Mouse (Mus musculus): ENCODE results near the gene Tha1. TPM values are rescaled to one million over a fixed set of nuclear protein-coding genes. Genes with fewer than 3 reads are reported as not detected.

The Tha1 gene
- polyA plus RNA-seq, 1 experiment = 1.4 TPM

GRCm38 (mm10) chr11:117892199-117892598 is 18.9 kb upstream of the Tha1 start:
- Histone ChIP-seq H3K36me3 (ENCODE audit: control insufficient read depth, insufficient read depth) (no peaks in the 10 kb centered on the region), H3K4me3 (ENCODE audit: insufficient read depth, poor library complexity, severe bottlenecking) (no peak overlapping the region), H3K79me3 (ENCODE audit: low read depth) (no peaks in the 10 kb centered on the region), H3K27me3 (ENCODE audit: control insufficient read depth, insufficient read depth, insufficient read length) (no peaks in the 10 kb centered on the region), H3K79me2 (ENCODE audit: control insufficient read depth, insufficient read depth) (no peaks in the 10 kb centered on the region), H3ac (ENCODE audit: control insufficient read depth, insufficient read length, low read depth) (no peak overlapping the region)
- TF ChIP-seq MYOD1 (IDR thresholded peaks at IDR 0.05; ENCODE audit: control insufficient read depth, insufficient read length, low read depth) (no peak), CEBPB (IDR thresholded peaks at IDR 0.05; ENCODE audit: low read depth) (no peak), MYOG (IDR thresholded peaks at IDR 0.05; ENCODE audit: control insufficient read depth, extremely low read depth, insufficient read length) (no peak), MAX (IDR thresholded peaks at IDR 0.05) (no peak), CTCF (IDR thresholded peaks at IDR 0.05; ENCODE audit: control insufficient read depth, insufficient read depth, insufficient read length) (no peak), FOSL1 (IDR thresholded peaks at IDR 0.05; ENCODE audit: insufficient read depth, low read length, poor library complexity, severe bottlenecking) (no peak), USF1 (IDR thresholded peaks at IDR 0.05; ENCODE audit: low read depth) (no peak)

DNA sequence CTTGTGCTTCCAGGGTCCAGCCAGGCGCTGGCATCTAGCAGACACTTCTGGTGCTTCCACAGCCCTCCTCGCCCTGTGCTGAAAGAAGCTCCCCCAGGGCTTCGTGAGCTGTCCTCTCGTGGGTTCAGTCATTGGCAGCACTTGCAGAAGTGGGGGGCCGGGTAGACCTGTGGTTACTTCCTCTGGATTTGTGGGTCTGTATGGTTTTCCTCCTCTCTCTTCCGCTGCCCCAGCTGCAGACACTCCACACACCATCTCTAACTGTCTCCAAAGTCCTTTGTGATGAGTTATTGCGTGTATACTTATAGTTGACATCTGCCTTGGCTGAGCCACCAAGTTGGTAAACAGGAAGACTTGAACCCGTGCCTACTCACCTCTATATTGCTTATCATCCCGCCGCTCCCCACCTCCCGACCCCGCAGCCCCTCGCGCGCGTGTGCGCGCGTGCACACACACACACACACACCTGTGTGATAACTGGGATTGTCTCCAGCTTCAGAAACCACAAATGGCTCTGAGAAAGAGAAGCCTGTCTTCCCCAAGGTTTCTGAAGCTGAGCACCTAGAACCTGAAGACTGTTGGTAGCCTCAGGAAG is 18.4 kb upstream of the Tha1 start:
- H3K4me3 ChIP-seq (ENCODE audit: insufficient read depth, poor library complexity, severe bottlenecking) = no peak overlapping the region
- TF ChIP-seq MYOD1 (IDR thresholded peaks at IDR 0.05; ENCODE audit: control insufficient read depth, insufficient read length, low read depth) (no peak), MYOG (IDR thresholded peaks at IDR 0.05; ENCODE audit: control insufficient read depth, extremely low read depth, insufficient read length) (no peak), CTCF (IDR thresholded peaks at IDR 0.05; ENCODE audit: control insufficient read depth, insufficient read depth, insufficient read length) (no peak), MAX (IDR thresholded peaks at IDR 0.05) (no peak), FOSL1 (IDR thresholded peaks at IDR 0.05; ENCODE audit: insufficient read depth, low read length, poor library complexity, severe bottlenecking) (no peak), CEBPB (IDR thresholded peaks at IDR 0.05; ENCODE audit: low read depth) (no peak), USF1 (IDR thresholded peaks at IDR 0.05; ENCODE audit: low read depth) (no peak)
- no peak overlapping the region for H3ac ChIP-seq (ENCODE audit: control insufficient read depth, insufficient read length, low read depth)
- no peaks in the 10 kb centered on the region for H3K36me3 ChIP-seq (ENCODE audit: control insufficient read depth, insufficient read depth)
- no peaks in the 10 kb centered on the region for H3K79me2 ChIP-seq (ENCODE audit: control insufficient read depth, insufficient read depth)
- H3K79me3 ChIP-seq (ENCODE audit: low read depth) = no peaks in the 10 kb centered on the region
- no peaks in the 10 kb centered on the region for H3K27me3 ChIP-seq (ENCODE audit: control insufficient read depth, insufficient read depth, insufficient read length)

GRCm38 (mm10) chr11:117890519-117891282 is 17.4 kb upstream of the Tha1 start:
- Histone ChIP-seq H3K79me2 (ENCODE audit: control insufficient read depth, insufficient read depth) (no peaks in the 10 kb centered on the region), H3K79me3 (ENCODE audit: low read depth) (no peaks in the 10 kb centered on the region), H3K4me3 (ENCODE audit: insufficient read depth, poor library complexity, severe bottlenecking) (no peak overlapping the region), H3K36me3 (ENCODE audit: control insufficient read depth, insufficient read depth) (no peaks in the 10 kb centered on the region), H3ac (ENCODE audit: control insufficient read depth, insufficient read length, low read depth) (no peak overlapping the region), H3K27me3 (ENCODE audit: control insufficient read depth, insufficient read depth, insufficient read length) (no peaks in the 10 kb centered on the region)
- no peak for TF ChIP-seq CEBPB (IDR thresholded peaks at IDR 0.05; ENCODE audit: low read depth)
- no peak for TF ChIP-seq MYOD1 (IDR thresholded peaks at IDR 0.05; ENCODE audit: control insufficient read depth, insufficient read length, low read depth)
- TF ChIP-seq USF1 (IDR thresholded peaks at IDR 0.05; ENCODE audit: low read depth) = no peak
- TF ChIP-seq MYOG (IDR thresholded peaks at IDR 0.05; ENCODE audit: control insufficient read depth, extremely low read depth, insufficient read length) = no peak
- TF ChIP-seq MAX (IDR thresholded peaks at IDR 0.05) = no peak
- TF ChIP-seq FOSL1 (IDR thresholded peaks at IDR 0.05; ENCODE audit: insufficient read depth, low read length, poor library complexity, severe bottlenecking) = no peak
- TF ChIP-seq CTCF (IDR thresholded peaks at IDR 0.05; ENCODE audit: control insufficient read depth, insufficient read depth, insufficient read length) = peak; percentile 85

DNA sequence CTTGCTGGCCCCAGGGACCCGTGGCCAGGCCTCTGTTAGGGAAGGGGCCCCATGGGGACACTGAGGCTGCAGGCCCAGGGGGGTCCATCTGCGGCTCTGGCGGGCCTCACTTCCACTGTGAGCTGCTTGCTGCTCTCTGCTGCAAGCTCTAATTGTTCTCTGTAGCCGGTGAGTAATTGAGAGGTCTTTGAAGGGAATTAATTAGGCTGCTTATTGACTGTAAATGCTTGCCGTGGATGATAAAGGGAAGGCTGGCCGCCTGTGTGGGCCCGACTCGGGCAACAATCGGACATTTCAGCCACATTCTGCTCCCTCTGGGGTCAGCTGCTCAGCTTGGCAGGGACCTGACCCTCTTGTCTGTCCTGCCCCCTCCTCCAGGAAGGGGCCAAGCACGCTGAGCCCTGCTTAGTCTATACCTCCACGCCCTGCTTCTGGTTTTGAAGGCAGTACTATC is 16.6 kb upstream of the Tha1 start:
- Histone ChIP-seq H3K27me3 (ENCODE audit: control insufficient read depth, insufficient read depth, insufficient read length) (no peaks in the 10 kb centered on the region), H3K4me3 (ENCODE audit: insufficient read depth, poor library complexity, severe bottlenecking) (no peak overlapping the region), H3K79me2 (ENCODE audit: control insufficient read depth, insufficient read depth) (no peaks in the 10 kb centered on the region), H3K79me3 (ENCODE audit: low read depth) (no peaks in the 10 kb centered on the region), H3K36me3 (ENCODE audit: control insufficient read depth, insufficient read depth) (no peaks in the 10 kb centered on the region), H3ac (ENCODE audit: control insufficient read depth, insufficient read length, low read depth) (no peak overlapping the region)
- TF ChIP-seq CEBPB (IDR thresholded peaks at IDR 0.05; ENCODE audit: low read depth) = no peak
- no peak for TF ChIP-seq MYOD1 (IDR thresholded peaks at IDR 0.05; ENCODE audit: control insufficient read depth, insufficient read length, low read depth)
- TF ChIP-seq MYOG (IDR thresholded peaks at IDR 0.05; ENCODE audit: control insufficient read depth, extremely low read depth, insufficient read length) = no peak
- no peak for TF ChIP-seq USF1 (IDR thresholded peaks at IDR 0.05; ENCODE audit: low read depth)
- no peak for TF ChIP-seq MAX (IDR thresholded peaks at IDR 0.05)
- no peak for TF ChIP-seq FOSL1 (IDR thresholded peaks at IDR 0.05; ENCODE audit: insufficient read depth, low read length, poor library complexity, severe bottlenecking)
- no peak for TF ChIP-seq CTCF (IDR thresholded peaks at IDR 0.05; ENCODE audit: control insufficient read depth, insufficient read depth, insufficient read length)

DNA sequence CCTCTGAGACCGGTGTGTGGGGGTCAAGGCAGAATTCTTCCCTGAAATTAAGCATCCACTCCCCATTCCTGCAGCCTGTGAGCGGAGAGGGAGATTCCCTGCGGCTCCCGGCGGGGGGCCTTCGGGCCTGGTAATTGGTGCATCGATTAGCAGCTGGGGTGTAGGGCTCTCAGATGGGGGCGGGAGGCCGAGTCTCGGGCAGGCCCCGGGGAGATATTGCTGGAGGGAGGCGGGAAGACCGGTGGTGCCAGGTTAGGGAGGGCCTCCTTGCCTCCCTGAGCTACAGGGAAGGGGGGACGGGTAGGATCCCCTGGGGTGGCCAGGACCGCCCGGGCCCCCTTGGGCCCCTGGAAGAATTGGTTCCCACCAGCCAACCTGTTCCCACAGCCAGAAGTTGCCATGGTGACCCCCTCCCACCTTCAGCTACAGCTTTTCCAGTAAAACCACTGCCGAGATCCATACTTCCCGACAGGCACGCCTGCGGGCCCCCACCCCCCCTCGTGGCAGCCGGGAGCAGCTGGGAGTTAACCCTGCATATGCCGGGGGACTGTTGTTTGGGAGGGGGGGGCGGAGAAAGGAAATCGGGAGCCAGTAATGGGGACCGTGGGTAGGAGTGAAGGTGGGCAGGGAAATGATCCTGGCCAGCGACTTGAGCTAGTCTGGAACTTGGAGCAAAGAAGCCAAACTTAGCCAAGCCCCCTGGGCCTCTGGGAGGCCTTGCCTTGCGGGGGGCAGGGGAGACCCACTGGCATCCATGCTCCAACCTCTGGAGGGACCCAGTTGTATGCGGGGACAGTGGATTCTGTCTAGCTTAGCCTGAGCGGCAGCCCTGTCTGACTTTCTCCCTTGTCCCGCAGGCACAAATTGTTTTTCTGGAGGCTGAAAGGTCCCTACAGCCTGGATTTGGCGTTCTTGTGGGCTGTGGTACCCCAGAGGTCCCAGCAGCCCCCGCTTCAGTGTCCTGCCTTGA is 15.9 kb upstream of the Tha1 start:
- no peak for TF ChIP-seq CEBPB (IDR thresholded peaks at IDR 0.05; ENCODE audit: low read depth)
- no peak for TF ChIP-seq MAX (IDR thresholded peaks at IDR 0.05)
- Histone ChIP-seq H3K79me3 (ENCODE audit: low read depth) (no peaks in the 10 kb centered on the region), H3K4me3 (ENCODE audit: insufficient read depth, poor library complexity, severe bottlenecking) (no peak overlapping the region), H3K27me3 (ENCODE audit: control insufficient read depth, insufficient read depth, insufficient read length) (no peaks in the 10 kb centered on the region), H3K79me2 (ENCODE audit: control insufficient read depth, insufficient read depth) (no peaks in the 10 kb centered on the region), H3K36me3 (ENCODE audit: control insufficient read depth, insufficient read depth) (no peaks in the 10 kb centered on the region), H3ac (ENCODE audit: control insufficient read depth, insufficient read length, low read depth) (no peak overlapping the region)

Data from C2C12 (cell line).